Mouse (Mus musculus) embryonic fibroblast, embryonic 13.5 days (primary cell): ENCODE results near the gene Spc25.

Experiments used
- CTCF ChIP-seq: IDR thresholded peaks from 2 replicates; pipeline ENCODE4 v1.5.1; 2011; ENCODE audit warnings: mild to moderate bottlenecking, control low read depth, low read length, moderate library complexity, borderline replicate concordance; ENCODE audit not compliant: insufficient read depth
- POLR2A ChIP-seq: IDR thresholded peaks from 2 replicates; pipeline ENCODE4 v1.6.1; 2011; ENCODE audit warnings: low read depth, mild to moderate bottlenecking, control low read depth, low read length, moderate library complexity

- TF ChIP-seq CTCF (no peak), POLR2A (no peak)
Observed at GRCm38 (mm10) chr2:69228635-69229034, 22.6 kb upstream of the Spc25 start.
